Mouse (Mus musculus): Measurements from ENCODE around the gene Ghrh.

Ghrh gene

DNA sequence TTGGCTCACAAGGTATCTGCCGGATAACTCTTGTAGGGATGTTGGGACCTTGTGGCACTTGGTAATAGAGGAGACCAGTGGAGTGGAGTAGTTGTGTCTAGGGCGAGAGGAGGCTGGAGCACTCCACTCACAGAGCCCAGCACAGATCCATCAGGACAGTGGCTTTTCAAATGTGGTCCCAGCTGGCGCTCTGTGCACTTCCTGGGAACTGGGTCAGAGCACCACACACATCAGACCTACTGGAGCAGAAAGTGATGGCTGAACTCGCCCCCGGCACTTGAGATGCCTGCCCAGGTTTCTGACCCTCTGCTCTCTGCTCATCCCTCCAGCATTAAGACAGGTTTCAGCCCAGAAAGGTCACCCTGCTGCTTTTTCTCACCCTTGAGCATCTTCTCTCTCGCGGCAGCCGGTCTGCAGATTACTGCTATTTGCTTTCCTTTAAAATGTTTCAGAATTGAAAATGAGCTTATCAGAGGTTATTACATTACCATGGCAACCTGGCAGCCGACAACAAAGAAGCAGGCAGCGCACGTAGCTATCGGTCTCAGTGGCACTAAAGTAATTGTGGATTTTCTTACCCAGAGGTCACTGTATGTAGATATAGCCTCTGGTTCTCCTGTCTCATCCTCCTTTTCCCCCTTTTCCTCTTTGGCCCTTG, 1.9 kb upstream of the Ghrh start:
- no peak for DNase-seq (ENCODE audit: low spot score in 2 of 2)

DNA sequence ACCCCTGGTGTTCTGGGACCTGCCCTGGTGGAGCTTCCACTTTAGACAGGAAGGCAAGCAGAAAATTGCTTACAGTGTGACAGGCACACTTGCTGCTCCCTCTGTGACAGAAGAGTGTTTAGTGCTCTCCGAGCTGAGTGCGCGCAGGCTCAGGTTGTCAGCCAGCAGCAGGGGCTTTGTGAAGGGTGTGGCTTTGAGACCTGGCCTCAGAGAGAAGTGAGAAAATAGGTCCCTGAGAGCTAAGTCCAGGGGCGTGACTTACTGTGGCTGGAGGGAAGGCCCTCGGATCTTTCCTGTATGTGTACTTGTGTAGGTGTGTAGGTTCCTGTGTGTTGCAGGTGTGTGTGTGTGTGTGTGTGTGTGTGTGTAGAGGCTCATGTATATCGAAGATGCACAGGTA, 4.0 kb downstream of the Ghrh start:
- DNase-seq (ENCODE audit: low spot score in 2 of 2) = no peak

GRCm38 (mm10) chr2:157342328-157342926, 4.9 kb downstream of the Ghrh start:
- DNase-seq (ENCODE audit: low spot score in 2 of 2) = no peak

DNA sequence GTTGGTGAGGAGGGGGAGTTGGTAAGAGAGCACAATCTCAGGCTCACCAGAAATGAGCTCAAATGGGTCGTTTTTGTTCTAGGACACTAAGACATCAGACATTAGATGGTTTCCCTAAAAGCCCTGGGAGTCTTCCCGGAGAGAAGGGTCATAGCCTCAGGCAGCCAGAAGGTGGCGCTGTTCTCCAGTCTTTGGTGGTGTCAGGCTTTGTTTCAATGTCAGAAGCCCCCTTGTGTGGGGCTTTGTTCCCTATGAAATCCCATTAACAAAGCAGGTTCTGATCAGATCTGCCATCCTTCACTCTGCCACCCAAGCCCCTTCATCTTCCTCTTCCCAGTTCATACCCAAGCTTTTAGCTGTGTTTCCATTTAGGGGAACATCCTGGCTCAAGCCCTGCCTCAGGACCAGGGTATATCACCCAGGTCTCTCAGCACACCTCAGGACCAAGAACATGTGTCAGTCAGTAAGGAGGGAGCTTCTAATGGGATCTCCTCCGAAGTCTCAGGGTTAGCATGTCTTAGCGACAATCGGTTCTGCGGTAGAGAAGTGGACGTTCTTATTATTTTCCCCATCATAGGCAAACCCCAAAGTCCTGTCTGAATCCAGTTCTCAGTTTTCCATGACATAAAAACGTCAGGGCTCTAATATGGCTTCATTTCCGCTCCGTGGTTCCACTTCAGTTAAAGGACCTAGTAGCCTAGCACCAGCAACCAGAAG, 5.6 kb downstream of the Ghrh start:
- DNase-seq (ENCODE audit: low spot score in 2 of 2) = peak; percentile 63 to 82

- peak; percentile 58 to 60 for DNase-seq (ENCODE audit: low spot score in 2 of 2)
Observed at GRCm38 (mm10) chr2:157340221-157340741, 7.0 kb downstream of the Ghrh start.

- DNase-seq (ENCODE audit: low spot score in 2 of 2) = no peak
Observed at GRCm38 (mm10) chr2:157339532-157339931, 7.8 kb downstream of the Ghrh start.

DNA sequence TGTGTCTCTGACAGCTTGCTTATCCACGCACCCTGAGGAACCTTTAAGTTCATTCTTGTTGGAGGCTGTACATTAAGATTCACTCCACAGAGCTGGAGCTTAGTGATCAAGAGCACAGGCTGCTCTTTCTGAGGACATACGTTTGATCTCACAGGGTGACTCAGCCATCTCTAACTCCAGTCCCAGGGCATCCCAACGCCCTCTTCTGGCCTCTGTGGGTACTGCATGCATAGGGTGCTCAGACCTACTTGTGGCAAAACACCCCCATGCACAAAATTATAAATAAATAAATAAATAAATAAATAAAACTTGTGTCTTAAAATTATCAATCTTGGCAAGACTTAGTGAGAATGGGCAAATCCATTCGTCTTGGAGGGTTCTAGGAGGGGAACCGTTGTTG, 8.6 kb downstream of the Ghrh start:
- peak in 1 of 2 experiments; percentile 65 for DNase-seq (ENCODE audit: low spot score in 2 of 2)

GRCm38 (mm10) chr2:157332059-157332458, 15.2 kb downstream of the Ghrh start:
- no peak for DNase-seq (ENCODE audit: low spot score in 2 of 2)

GRCm38 (mm10) chr2:157328570-157328969, 18.7 kb downstream of the Ghrh start:
- DNase-seq (ENCODE audit: low spot score in 2 of 2) = no peak

- DNase-seq (ENCODE audit: low spot score in 2 of 2) = no peak
Observed at GRCm38 (mm10) chr2:157328106-157328505, 19.2 kb downstream of the Ghrh start.

GRCm38 (mm10) chr2:157325238-157325637, 22.1 kb downstream of the Ghrh start:
- DNase-seq (ENCODE audit: low spot score in 2 of 2) = no peak

DNA sequence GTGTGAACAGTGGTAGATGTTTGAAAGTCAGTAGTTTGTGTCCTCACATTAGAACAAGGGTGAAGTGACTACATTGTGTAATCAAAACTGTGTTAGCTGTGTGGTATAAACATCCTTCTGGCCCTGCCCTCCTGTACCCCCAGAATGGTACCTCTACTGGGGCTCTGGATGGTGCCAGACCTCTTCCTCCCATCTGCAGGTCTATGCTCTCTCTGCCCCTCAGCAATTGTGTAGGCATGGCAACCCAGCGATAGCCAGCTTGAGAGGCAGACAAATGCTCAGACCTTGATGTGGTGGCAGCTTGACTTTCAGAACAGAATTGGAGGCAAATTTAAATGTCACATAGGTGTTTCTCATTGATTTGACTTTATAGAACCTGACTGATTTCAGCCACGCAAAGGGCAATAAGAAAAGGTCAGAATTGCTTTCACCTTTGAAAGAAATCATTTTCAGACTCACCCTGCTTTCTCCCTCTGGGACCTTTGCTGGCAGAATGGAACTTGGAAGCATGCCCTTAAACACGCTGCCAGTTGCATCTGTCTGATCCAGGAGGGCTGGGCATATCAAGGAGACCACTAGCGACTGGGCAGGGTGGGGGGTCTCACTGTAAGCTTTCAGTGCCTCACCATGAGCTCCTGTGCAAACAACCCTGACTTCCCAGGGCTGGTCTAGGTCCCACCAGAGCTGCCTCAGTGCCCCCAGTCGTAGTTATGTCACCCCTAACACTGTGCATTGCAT, 25.1 kb downstream of the Ghrh start:
- DNase-seq (ENCODE audit: low spot score in 2 of 2) = no peak

DNA sequence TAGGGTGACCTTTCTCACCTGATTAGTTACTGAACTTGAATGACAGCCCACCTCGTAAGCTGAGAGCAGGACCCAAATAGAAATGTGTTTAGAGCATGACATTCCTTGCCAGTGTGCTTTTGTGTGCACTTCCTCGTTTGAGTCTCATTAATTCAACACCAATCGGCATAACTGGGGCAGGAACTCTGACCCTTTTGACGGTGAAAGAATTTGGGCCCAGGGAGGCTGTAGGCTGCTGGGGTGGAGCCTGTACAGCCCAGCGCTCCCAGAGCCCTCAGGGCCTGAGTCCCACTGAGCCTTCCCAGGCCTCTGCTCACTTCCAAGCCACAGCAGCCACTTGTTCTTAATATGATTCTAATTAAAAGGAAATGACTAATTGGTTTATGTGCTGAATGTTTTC, 26.4 kb downstream of the Ghrh start:
- DNase-seq (ENCODE audit: low spot score in 2 of 2) = no peak

DNA sequence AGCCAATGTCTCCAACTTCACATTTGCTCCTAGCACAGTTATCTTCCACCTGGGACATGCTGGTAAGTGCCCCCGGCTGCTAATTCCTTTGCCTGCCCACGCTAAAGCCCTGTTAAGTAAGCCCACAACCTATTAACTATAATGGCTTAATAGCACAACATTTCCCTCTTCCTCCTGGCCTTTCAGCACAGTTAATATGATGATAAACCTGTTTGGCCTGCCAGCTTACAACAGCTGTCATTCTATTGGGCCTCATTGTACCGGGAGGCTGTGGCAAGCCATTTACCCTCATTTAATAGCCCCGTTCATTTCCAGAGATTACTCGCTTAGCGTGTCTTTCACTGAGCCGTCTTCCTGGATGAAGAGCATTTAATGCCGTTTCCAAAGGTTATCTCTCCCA, 27.2 kb downstream of the Ghrh start:
- no peak for DNase-seq (ENCODE audit: low spot score in 2 of 2)

- no peak for DNase-seq (ENCODE audit: low spot score in 2 of 2)
Observed at GRCm38 (mm10) chr2:157317220-157317619, 30.1 kb downstream of the Ghrh start.

DNA sequence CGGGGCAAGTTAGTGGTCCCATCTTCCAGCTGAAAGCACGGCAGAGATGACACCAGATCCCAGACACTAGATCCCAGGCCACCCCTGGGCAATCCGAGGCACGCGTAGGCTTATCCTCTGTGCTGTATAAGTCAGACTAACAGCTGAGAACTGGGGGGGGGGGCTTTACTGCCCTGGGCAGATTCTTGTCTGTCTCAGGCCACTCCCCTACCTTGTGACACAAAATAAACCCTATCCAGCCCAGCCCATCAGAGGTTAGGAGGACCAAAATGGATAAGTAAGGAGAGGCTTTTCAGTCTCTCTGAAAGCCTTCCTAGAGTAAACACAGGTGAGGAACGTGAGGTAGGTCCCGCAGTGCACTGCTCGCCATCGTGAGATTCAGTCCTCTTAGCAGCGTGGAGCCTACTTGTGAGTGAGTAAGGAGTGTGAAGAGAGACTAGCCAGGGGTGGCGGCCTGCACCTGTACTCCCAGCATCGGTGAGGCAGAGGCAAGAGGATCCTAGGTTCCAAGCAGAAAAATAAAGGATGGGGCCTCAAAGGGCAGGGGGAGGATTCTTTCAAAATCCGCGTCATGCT, 30.9 kb downstream of the Ghrh start:
- DNase-seq (ENCODE audit: low spot score in 2 of 2) = no peak

- DNase-seq (ENCODE audit: low spot score in 2 of 2) = no peak
Observed at GRCm38 (mm10) chr2:157315486-157315885, 31.8 kb downstream of the Ghrh start.

- no peak for DNase-seq (ENCODE audit: low spot score in 2 of 2)
Observed at GRCm38 (mm10) chr2:157314310-157314709, 33.0 kb downstream of the Ghrh start.

- DNase-seq (ENCODE audit: low spot score in 2 of 2) = no peak
Observed at GRCm38 (mm10) chr2:157313718-157314117, 33.6 kb downstream of the Ghrh start.

DNA sequence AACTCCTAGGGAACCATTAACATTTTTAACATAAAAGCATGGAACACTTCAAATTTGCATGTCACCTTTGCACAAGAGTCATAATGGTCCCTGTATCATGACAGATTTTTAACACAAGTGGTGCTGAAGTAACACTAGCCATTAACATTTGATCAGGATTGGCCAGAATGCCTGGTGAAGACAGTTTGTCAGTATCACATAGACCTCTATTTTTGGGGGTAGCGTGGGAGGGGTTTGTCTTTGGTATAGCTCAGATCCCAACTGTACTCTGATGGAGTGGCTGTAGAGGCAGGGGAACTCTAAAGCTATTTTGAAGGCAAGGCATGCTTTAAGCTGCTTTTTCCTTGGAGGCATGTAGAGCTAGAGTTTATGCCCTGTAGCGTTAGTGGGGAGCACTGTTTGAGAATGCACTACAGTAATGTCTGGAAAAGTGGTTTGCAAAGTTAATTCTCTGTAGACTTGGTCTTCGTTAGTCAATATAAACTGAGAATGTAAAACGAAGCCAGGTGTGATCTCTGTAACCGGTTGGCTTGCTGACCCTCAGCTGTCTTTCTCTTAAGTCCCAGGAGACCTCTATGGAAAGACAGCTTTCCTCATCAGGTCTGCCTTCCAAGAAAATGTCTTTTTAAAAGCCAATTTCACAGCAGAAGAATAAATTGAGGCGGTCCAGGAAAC, 36.2 kb downstream of the Ghrh start:
- DNase-seq (ENCODE audit: low spot score in 2 of 2) = no peak

GRCm38 (mm10) chr2:157309611-157310010, 37.7 kb downstream of the Ghrh start:
- DNase-seq (ENCODE audit: low spot score in 2 of 2) = no peak

Data from frontal cortex, postnatal 10 days (tissue).